Mouse (Mus musculus) cerebral cortex, adult 2 months (tissue): ENCODE data around the gene I830077J02Rik.

ENCODE experiments used
- WGBS: fragments of 180-500 bp; shearing (Covaris S2); methylation state at CpG from one replicate; pipeline ENCODE4 v1.1.7; 2018; 5-methylcytosine and 5-hydroxymethylcytosine counted together

The I830077J02Rik gene

DNA sequence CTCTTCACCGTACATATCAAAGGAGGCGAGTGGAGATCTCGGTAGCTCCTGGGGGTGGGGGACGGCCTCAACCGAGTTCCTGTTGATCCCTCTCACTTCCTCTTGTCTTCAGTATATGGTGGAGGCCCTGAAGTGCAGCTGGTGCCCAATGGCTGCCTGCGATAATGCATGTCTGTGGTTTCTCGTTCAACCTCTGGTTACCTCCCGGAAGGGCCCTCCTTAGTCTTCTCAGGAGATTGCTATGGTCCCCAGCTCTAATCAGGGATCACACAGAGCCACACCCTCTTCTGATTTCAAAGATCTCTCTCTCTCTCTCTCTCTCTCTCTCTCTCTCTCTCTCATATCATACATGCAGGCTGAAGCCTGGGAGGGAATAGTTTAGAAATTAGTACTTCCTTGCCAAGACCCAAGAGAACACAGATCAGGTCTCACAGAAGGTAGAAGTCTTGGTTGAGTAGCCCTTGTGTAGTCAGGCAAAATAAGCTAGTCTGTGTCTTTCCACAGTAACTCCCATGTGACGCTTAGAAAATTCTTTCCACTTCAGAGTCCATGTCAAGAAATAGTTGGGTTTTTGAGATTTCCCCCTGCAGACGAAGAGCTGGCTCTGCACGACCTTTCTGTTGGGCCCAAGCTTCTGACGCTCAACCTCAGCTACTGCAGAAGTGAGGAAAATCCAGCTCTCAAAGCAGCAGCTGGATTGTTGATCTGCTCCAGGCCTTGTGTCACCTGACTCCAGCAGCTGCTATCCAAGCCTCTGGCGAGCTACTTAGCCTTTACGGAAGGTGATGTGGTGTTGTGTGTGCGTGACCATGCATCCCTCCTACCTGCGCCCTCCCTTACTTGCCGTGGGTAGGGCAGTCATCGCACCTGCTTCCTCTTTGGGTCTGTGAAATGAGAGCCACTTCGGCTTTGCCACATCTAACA, 39.6 kb downstream of the I830077J02Rik start:
- WGBS = 84% methylated on average over 19 of the region's 19 CpGs

- 59% methylated on average over 10 of the region's 10 CpGs for WGBS
These were observed 40.5 kb downstream of the I830077J02Rik start for GRCm38 (mm10) chr3:105891760-105892571.

- WGBS = 81% methylated on average over 3 of the region's 3 CpGs
These were observed 41.3 kb downstream of the I830077J02Rik start for GRCm38 (mm10) chr3:105891141-105891540.

GRCm38 (mm10) chr3:105890220-105890619, 42.2 kb downstream of the I830077J02Rik start:
- 46% methylated on average over 4 of the region's 4 CpGs for WGBS

DNA sequence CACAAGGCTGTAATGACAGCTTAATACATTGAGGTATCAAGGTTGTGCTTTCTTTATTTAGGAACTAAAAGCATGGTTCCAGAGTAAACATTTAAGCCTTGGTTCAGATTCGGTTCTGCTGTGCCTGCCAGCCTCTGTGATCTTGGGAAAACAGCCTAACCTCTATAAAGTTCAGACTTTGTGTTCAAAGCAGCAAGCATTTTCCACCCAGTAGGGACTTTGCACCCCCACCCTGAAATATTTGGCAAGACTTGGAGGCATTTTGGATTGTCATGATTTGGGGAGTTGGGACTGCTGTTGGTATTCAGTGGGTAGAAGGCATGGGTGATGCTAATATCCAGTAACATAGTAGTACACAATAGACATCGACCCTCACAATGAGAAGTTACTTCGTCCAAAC, 43.5 kb downstream of the I830077J02Rik start:
- WGBS = 83% methylated on average over 3 of the region's 3 CpGs

DNA sequence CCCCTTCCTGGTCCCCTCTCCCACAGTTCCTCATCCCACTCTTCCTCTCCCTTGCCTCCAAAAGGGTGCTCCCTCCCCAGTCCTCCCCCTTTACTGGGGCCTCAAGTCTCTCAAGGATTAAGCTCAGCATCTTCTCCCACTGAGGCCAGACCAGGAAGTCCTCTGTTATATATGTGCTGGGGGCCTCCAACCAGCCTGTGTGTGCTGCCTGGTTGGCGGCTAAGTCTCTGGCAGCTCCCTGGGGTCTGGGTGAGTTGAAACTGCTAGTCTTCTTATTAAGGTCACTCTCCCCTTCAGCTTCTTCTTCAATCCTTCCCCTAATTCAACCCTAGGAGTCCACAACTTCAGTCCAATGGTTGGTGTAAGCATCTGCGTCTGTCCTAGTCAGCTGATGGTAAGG, 49.4 kb downstream of the I830077J02Rik start:
- WGBS = 94% methylated on average over 2 of the region's 2 CpGs

- WGBS = 94% methylated on average over 7 of the region's 7 CpGs
These were observed 50.4 kb downstream of the I830077J02Rik start for GRCm38 (mm10) chr3:105882105-105882504.

- 70% methylated on average over 3 of the region's 3 CpGs for WGBS
These were observed 52.0 kb downstream of the I830077J02Rik start for GRCm38 (mm10) chr3:105880419-105880818.

GRCm38 (mm10) chr3:105878751-105879150, 53.7 kb downstream of the I830077J02Rik start:
- WGBS = 94% methylated on average over 8 of the region's 8 CpGs

GRCm38 (mm10) chr3:105877919-105878318, 54.5 kb downstream of the I830077J02Rik start:
- 76% methylated on average over 2 of the region's 2 CpGs for WGBS

DNA sequence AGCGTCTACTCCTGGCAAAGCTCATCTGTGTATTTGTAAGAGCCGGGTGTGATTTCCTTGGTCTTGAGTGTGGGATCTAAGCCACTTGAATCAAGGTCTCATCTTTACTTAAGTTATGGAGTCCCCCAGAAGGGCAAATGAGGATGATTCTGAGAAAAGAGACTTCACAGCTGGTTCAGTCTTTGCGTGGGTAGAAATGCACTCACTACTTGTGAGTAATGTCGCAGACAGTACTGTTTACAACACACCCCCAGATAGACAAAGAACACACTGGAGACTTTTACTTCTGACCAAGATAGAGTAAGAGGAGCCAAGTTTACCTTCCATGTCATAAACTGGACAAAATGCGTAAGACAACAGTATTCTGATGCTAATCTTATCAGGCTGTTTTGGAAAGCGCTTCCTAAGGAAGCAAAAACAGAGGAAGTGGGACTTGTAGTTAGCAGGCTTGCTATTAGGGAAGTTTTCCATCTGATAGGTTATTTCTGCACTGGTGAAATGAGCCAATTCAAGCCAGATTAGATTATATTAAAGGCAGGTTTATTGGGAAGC, 55.1 kb downstream of the I830077J02Rik start:
- 48% methylated on average over 6 of the region's 6 CpGs for WGBS

- WGBS = 85% methylated on average over 5 of the region's 5 CpGs
These were observed 56.4 kb downstream of the I830077J02Rik start for GRCm38 (mm10) chr3:105876022-105876421.
